Mouse (Mus musculus) layer of hippocampus, adult 11-12 months (tissue): ENCODE measurements around the gene Rnf183.

Source experiments
- DNase-seq: peaks from one replicate; pipeline ENCODE4 v3.0.0; 2022; ENCODE audit warnings: low spot score

Rnf183 gene

DNA sequence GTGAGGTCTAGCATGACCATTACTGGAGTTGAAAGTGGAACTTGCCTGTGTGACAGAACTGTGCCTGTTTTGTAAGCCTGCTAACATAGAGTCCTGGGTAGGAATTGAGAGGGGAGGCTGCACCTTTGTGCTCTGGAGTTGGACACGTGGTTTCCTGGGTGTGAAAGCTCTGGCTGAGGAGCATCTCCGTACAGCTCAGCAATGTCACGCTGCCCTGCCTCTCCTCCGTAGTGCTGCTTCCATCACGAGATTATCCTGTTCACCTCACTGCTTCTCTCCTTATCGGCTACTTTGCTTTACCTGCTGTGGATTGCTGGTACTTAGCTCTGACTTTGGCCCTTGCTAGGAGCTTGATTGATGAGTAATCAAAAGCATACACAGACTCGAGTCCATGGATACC lies 51.3 kb downstream of the Rnf183 start:
- DNase-seq = no peak

DNA sequence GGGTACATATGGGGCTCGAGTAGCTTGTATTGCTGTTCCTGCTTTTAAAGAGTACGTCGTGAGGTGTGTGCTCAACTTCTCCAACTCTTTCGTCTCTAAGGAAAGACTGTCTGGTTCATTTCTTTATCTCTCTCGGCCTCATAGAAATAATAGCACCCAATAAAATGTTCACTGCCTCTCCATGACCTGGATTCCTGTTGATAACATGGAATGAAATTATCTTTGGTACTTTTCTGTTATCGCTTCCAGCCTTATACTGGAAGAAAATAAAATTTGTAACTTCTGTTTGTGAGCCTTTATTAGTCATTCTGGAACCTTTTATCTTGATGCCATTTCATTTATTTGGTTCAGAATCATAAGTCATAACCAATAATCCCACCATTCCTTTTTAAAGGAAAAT lies 51.8 kb downstream of the Rnf183 start:
- no peak for DNase-seq

DNA sequence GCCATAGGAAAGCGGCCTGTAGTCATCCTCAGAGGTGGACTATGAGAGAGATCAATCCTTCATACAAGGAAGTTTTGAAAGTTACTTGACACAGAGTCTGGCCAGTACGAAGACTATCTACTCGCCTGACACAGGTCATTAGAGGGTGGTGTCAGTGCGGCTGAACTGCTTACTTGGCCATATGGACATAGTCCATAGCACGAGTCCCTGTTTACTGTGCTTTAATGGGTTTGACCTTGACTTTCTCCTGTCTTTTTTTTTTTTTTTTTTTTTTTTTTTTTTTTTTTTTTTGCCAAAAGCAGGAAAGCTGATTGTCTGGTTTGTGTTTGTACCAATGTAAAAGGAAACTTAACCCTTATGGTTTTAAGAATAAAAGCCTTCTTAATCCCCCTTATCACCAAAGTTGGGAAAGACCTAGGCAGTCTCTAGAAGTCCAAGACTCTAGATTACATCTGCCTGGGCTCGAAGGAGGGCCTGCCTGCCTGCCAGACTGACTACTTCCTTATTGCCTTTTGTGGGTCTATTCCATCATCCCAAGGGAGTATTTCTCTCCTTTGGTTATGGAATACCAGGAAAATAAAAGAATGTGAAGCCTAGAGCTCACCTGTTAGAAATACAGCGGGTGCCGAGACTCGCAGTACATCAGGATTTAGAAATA lies 55.2 kb downstream of the Rnf183 start:
- DNase-seq = no peak
